Comparison of ENCODE assay signal across 7 mouse cellular contexts in the genomic region with DNA sequence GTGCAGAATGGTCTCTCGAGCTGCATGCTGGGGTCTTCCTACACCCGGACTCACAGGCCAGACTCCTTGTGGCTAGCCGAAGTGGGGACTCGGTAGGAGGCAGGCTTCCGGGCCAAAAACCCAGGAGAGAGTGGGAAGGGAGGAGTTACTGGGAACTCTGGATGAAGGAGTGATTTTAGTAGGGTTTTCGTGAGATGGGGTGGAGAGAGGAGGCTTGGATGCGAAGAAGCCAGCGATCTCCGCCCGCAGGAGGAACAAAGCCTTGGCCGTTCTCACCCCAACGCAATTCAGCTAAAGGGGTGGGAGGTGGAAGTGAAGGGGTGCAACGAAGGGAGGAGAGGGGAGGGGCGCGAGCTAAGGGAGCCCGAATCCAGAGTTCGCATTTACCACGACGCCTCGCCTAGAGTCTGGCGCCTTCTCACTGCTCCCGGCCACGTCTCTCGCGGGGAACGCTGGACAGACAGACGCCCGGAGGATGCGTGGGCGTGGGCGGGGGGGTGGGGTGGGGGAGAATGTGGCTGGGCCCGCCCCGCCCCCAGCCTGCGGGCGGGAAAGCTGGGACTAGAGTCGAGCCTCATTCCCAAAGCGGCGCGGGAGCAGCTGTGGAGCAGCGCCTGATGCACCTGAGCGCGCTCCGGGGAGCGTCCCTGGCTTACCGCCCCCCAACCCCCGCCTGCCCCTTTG.
DNase-seq lines count a peak whose midpoint lies in the region; ATAC-seq lines count a peak whose summit lies in the region.

No protein-coding gene starts in this region.

- peak overlapping the region; percentile 97 for H3K4me2 ChIP-seq in forebrain, embryonic 11.5 days (ENCODE audit: low read depth, low read length, severe bottlenecking)
- peak overlapping the region; percentile 95 for H3K4me2 ChIP-seq in heart, embryonic 13.5 days
- peak overlapping the region; percentile 70 for H3K4me2 ChIP-seq in liver, embryonic 12.5 days

- H3K4me3 ChIP-seq in forebrain, embryonic 11.5 days (ENCODE audit: low read depth, low read length): peak overlapping the region; percentile 47
- H3K4me3 ChIP-seq in heart, embryonic 13.5 days: peak overlapping the region; percentile 65
- peak overlapping the region; percentile 45 for H3K4me3 ChIP-seq in liver, embryonic 12.5 days

- no peaks in the 10 kb centered on the region for H3K4me1 ChIP-seq in forebrain, embryonic 11.5 days (replicated peaks; ENCODE audit: control insufficient read depth, insufficient read depth, low read length)
- H3K4me1 ChIP-seq in heart, embryonic 13.5 days: peaks cover 13% of the 10 kb centered on the region
- H3K4me1 ChIP-seq in liver, embryonic 12.5 days: peaks cover 3% of the 10 kb centered on the region

- H3K9ac ChIP-seq in forebrain, embryonic 11.5 days (ENCODE audit: low read length): peak overlapping the region; percentile 86
- H3K9ac ChIP-seq in heart, embryonic 13.5 days: peak overlapping the region; percentile 83
- no peak overlapping the region; the same call in 1 of the 2 replicates for H3K9ac ChIP-seq in liver, embryonic 12.5 days

- H3K36me3 ChIP-seq in forebrain, embryonic 11.5 days (ENCODE audit: control insufficient read depth, insufficient read depth, low read length): no peaks in the 10 kb centered on the region
- H3K36me3 ChIP-seq in heart, embryonic 13.5 days: no peaks in the 10 kb centered on the region
- H3K36me3 ChIP-seq in liver, embryonic 12.5 days: no peaks in the 10 kb centered on the region

- under 1% methylated on average over 46 of the region's 46 CpGs for WGBS in forebrain, embryonic 11.5 days
- under 1% methylated on average over 44 of the region's 46 CpGs for WGBS in heart, embryonic 13.5 days
- WGBS in liver, embryonic 12.5 days (ENCODE audit: insufficient replicate concordance): under 1% methylated on average over 36 of the region's 46 CpGs

- H3K27ac ChIP-seq in forebrain, embryonic 11.5 days (ENCODE audit: low read depth, low read length): peak overlapping the region; percentile 84
- H3K27ac ChIP-seq in heart, embryonic 13.5 days (replicated peaks): peak overlapping the region; percentile 66
- H3K27ac ChIP-seq in liver, embryonic 12.5 days: no peak overlapping the region

- no peaks in the 10 kb centered on the region for H3K27me3 ChIP-seq in forebrain, embryonic 11.5 days (ENCODE audit: control insufficient read depth, insufficient read depth, low read length)
- H3K27me3 ChIP-seq in heart, embryonic 13.5 days (replicated peaks): no peaks in the 10 kb centered on the region
- peaks cover 29% of the 10 kb centered on the region for H3K27me3 ChIP-seq in liver, embryonic 12.5 days (replicated peaks)

- ATAC-seq in forebrain, embryonic 11.5 days (replicated peaks; ENCODE audit: low FRiP score): peak; percentile 86
- ATAC-seq in heart, embryonic 13.5 days (ENCODE audit: extremely low read depth, insufficient number of reproducible peaks, low FRiP score, low TSS enrichment): peak; percentile 25; the same call in 1 of the 2 replicates
- ATAC-seq in liver, embryonic 12.5 days: no peak
- peak; percentile 27; the same call in 1 of the 2 replicates for ATAC-seq in monocyte, adult 5-6 weeks (replicated peaks; ENCODE audit: insufficient number of reproducible peaks, low FRiP score, low TSS enrichment, poor library complexity, severe bottlenecking)

- peak; percentile 25 for DNase-seq in cerebellum, adult 11 months
- peak; percentile 82 for DNase-seq in forebrain, embryonic 11.5 days (ENCODE audit: low spot score)
- peak; percentile 59 for DNase-seq in kidney, postnatal 10 days
- DNase-seq in testis, postnatal 14 days (ENCODE audit: low spot score): peak; percentile 50

- H3K9me3 ChIP-seq in forebrain, embryonic 11.5 days (ENCODE audit: control insufficient read depth, low read length): peaks cover 3% of the 10 kb centered on the region; the same call in 1 of the 2 replicates
- H3K9me3 ChIP-seq in heart, embryonic 13.5 days: no peaks in the 10 kb centered on the region
- H3K9me3 ChIP-seq in liver, embryonic 12.5 days (replicated peaks): no peaks in the 10 kb centered on the region

Comparison
In these comparisons a context has a peak if more than half of its experiments do, and no peak if none do; other contexts are left out.
1. DNase-seq: peak in every context shown above with its lines; median percentile 82 in forebrain, embryonic 11.5 days; 59 in kidney, postnatal 10 days; 50 in testis, postnatal 14 days; 25 in cerebellum, adult 11 months.